9 mouse cellular contexts compared by ENCODE assay signal in the genomic region with DNA sequence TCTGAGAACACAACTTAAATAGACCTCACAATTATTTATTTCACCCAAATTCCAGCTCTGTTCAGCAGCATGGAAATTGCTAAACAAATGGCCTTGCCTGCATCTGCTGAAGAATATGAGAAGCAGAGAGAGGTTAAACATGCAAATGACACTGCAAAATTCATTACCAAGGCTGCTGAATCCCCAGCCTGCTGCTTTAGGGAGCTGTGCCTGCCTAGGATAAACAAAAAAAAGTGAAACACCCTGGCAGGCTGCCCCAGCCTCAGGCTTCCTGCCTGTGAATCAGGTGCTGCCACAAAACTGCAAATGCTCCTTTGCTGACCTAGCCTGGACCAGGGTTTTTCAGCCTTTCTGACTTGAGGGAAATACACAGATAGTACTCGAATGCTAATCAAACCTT.
DNase-seq lines count a peak whose midpoint lies in the region; ATAC-seq and TF ChIP-seq lines count a peak whose summit lies in the region.
"Had no signal": no experiment of that assay in that cellular context is flagged by ENCODE, and none has a peak within 500 bp of the region (broad histone marks: within the 10 kb centered on the region; RNA-seq: fewer than 3 reads in every experiment).

No protein-coding gene starts in this region.

- 59% methylated on average over 1 of the region's 1 CpGs for WGBS in lung, embryonic 14.5 days
- 36% methylated on average over 1 of the region's 1 CpGs for WGBS in lung, adult 2 months
- WGBS in hindbrain, embryonic 14.5 days: 64% methylated on average over 1 of the region's 1 CpGs
- 65% methylated on average over 1 of the region's 1 CpGs for WGBS in liver, embryonic 11.5 days
- 68% methylated on average over 1 of the region's 1 CpGs for WGBS in heart, embryonic 11.5 days (ENCODE audit: insufficient replicate concordance)

- no peaks in the 10 kb centered on the region for H3K36me3 ChIP-seq in lung, embryonic 14.5 days (ENCODE audit: insufficient read depth)
- H3K36me3 ChIP-seq in hindbrain, embryonic 14.5 days (replicated peaks; ENCODE audit: control insufficient read depth, insufficient read depth): no peaks in the 10 kb centered on the region
- H3K36me3 ChIP-seq in liver, embryonic 11.5 days (ENCODE audit: control insufficient read depth, insufficient read depth, low read length): no peaks in the 10 kb centered on the region
- H3K36me3 ChIP-seq in heart, embryonic 11.5 days (ENCODE audit: control insufficient read depth, insufficient read depth, low read length): no peaks in the 10 kb centered on the region

- TF ChIP-seq CTCF in lung, embryonic 14.5 days (IDR thresholded peaks at IDR 0.05; ENCODE audit: low read depth): no peak
- TF ChIP-seq CTCF in lung, adult 2 months (IDR thresholded peaks at IDR 0.05; ENCODE audit: insufficient read depth, low read length): no peak

- H3K27ac ChIP-seq in lung, embryonic 14.5 days (ENCODE audit: low read depth): no peak overlapping the region
- peak overlapping the region; percentile 71 for H3K27ac ChIP-seq in hindbrain, embryonic 14.5 days
- no peak overlapping the region for H3K27ac ChIP-seq in liver, embryonic 11.5 days (ENCODE audit: low read depth, low read length)
- H3K27ac ChIP-seq in heart, embryonic 11.5 days (ENCODE audit: low read depth, low read length): no peak overlapping the region
- H3K27ac ChIP-seq: left cerebral cortex, adult 2 months had no signal

- no peak for ATAC-seq in lung, embryonic 14.5 days (ENCODE audit: insufficient read depth)
- ATAC-seq in hindbrain, embryonic 14.5 days (ENCODE audit: low FRiP score): peak; percentile 73
- no peak for ATAC-seq in liver, embryonic 11.5 days (replicated peaks; ENCODE audit: low FRiP score)
- no peak for ATAC-seq in heart, embryonic 11.5 days (replicated peaks; ENCODE audit: insufficient number of reproducible peaks, low FRiP score, low TSS enrichment)

- no peak overlapping the region for H3K4me3 ChIP-seq in lung, embryonic 14.5 days (ENCODE audit: low read depth, low read length)
- H3K4me3 ChIP-seq in lung, adult 2 months (replicated peaks; ENCODE audit: extremely low read depth, low read depth, low read length): no peak overlapping the region
- no peak overlapping the region for H3K4me3 ChIP-seq in hindbrain, embryonic 14.5 days (replicated peaks; ENCODE audit: low read length)
- no peak overlapping the region for H3K4me3 ChIP-seq in liver, embryonic 11.5 days (ENCODE audit: low read depth, low read length)
- H3K4me3 ChIP-seq in heart, embryonic 11.5 days (ENCODE audit: low read depth, low read length): no peak overlapping the region
- H3K4me3 ChIP-seq: left cerebral cortex, adult 2 months had no signal

- no peaks in the 10 kb centered on the region for H3K9me3 ChIP-seq in lung, embryonic 14.5 days (ENCODE audit: low read depth, low read length)
- H3K9me3 ChIP-seq in hindbrain, embryonic 14.5 days (ENCODE audit: control insufficient read depth, low read length): no peaks in the 10 kb centered on the region
- no peaks in the 10 kb centered on the region for H3K9me3 ChIP-seq in liver, embryonic 11.5 days (ENCODE audit: control insufficient read depth, low read length)
- no peaks in the 10 kb centered on the region for H3K9me3 ChIP-seq in heart, embryonic 11.5 days (replicated peaks; ENCODE audit: control insufficient read depth, low read length)

- peak; percentile 24 for DNase-seq in lung, embryonic 14.5 days
- DNase-seq in lung, adult 2 months: no peak
- DNase-seq in cerebellum, adult 11-12 months: peak; percentile 91
- peak; percentile 38 for DNase-seq in hindbrain, embryonic 14.5 days (ENCODE audit: low spot score)
- DNase-seq in right cerebral cortex, postnatal 10 days (ENCODE audit: low spot score in 2 of 2): peak; percentile 30 to 43
- DNase-seq in urinary bladder, postnatal 4 days (ENCODE audit: low spot score in 2 of 2): no peak
- DNase-seq in liver, embryonic 11.5 days (ENCODE audit: low spot score): no peak

- H3K27me3 ChIP-seq in lung, embryonic 14.5 days (ENCODE audit: insufficient read depth, low read length): no peaks in the 10 kb centered on the region
- H3K27me3 ChIP-seq in hindbrain, embryonic 14.5 days (ENCODE audit: control insufficient read depth, insufficient read depth, low read length): no peaks in the 10 kb centered on the region
- no peaks in the 10 kb centered on the region for H3K27me3 ChIP-seq in liver, embryonic 11.5 days (replicated peaks; ENCODE audit: control insufficient read depth, insufficient read depth, low read length)
- H3K27me3 ChIP-seq in heart, embryonic 11.5 days (ENCODE audit: control insufficient read depth, insufficient read depth, low read length): no peaks in the 10 kb centered on the region

- TF ChIP-seq POLR2A in lung, adult 2 months (IDR thresholded peaks at IDR 0.05; ENCODE audit: borderline replicate concordance, extremely low read depth, low read depth, low read length): no peak

- H3K9ac ChIP-seq in lung, embryonic 14.5 days: no peak overlapping the region
- no peak overlapping the region for H3K9ac ChIP-seq in hindbrain, embryonic 14.5 days
- no peak overlapping the region for H3K9ac ChIP-seq in liver, embryonic 11.5 days (ENCODE audit: low read depth, low read length)
- no peak overlapping the region for H3K9ac ChIP-seq in heart, embryonic 11.5 days (ENCODE audit: low read depth, low read length)

- H3K4me1 ChIP-seq in lung, embryonic 14.5 days (ENCODE audit: insufficient read depth): no peaks in the 10 kb centered on the region
- H3K4me1 ChIP-seq in lung, adult 2 months (ENCODE audit: control insufficient read depth, insufficient read depth, low read length): no peaks in the 10 kb centered on the region
- H3K4me1 ChIP-seq in hindbrain, embryonic 14.5 days (replicated peaks; ENCODE audit: control insufficient read depth, insufficient read depth, low read length): peaks cover 7% of the 10 kb centered on the region; the same call in 1 of the 2 replicates
- no peaks in the 10 kb centered on the region for H3K4me1 ChIP-seq in liver, embryonic 11.5 days (replicated peaks; ENCODE audit: control insufficient read depth, insufficient read depth, low read length)
- H3K4me1 ChIP-seq in heart, embryonic 11.5 days (ENCODE audit: control insufficient read depth, insufficient read depth, low read length): no peaks in the 10 kb centered on the region

- no peak overlapping the region for H3K4me2 ChIP-seq in lung, embryonic 14.5 days
- no peak overlapping the region for H3K4me2 ChIP-seq in hindbrain, embryonic 14.5 days (replicated peaks)
- H3K4me2 ChIP-seq in liver, embryonic 11.5 days: no peak overlapping the region
- no peak overlapping the region for H3K4me2 ChIP-seq in heart, embryonic 11.5 days

Comparison
In these comparisons a context has a peak if more than half of its experiments do, and no peak if none do; other contexts are left out.
1. DNase-seq: peak in lung, embryonic 14.5 days (single experiment), cerebellum, adult 11-12 months (single experiment), hindbrain, embryonic 14.5 days (single experiment) and right cerebral cortex, postnatal 10 days (2 of 2); none in lung, adult 2 months (single experiment), urinary bladder, postnatal 4 days (0 of 2) and liver, embryonic 11.5 days (single experiment).